Mouse (Mus musculus) brain, embryonic 18.5 days (tissue): ENCODE data around the gene Slc4a4.

Experiments
- DNase-seq: peaks from one replicate; pipeline ENCODE4 v3.0.0-alpha.2; 2012; ENCODE audit warnings: low read depth, low spot score

Gene Slc4a4

GRCm38 (mm10) chr5:88917221-88917620 lies 30.6 kb downstream of the Slc4a4 start:
- no peak for DNase-seq

DNA sequence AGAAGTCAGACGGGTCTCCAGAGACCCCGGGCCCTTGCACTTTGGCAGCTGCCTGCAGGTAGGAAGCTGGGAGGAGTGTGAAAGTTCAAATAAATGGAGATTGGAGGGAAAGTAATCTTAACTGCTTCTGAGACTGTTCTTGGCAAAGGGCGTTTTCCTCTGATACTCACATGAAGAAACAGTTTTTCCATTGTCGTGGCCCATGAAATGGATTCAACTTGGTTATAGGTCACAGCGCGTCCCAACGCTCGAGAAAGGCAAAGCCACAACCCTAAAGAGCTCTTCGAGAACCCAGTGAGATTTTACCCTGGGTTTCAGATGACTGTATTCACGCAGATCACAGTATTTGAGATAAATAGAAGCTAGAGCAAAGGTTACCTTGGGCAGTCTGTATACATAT lies 31.0 kb downstream of the Slc4a4 start:
- no peak for DNase-seq

DNA sequence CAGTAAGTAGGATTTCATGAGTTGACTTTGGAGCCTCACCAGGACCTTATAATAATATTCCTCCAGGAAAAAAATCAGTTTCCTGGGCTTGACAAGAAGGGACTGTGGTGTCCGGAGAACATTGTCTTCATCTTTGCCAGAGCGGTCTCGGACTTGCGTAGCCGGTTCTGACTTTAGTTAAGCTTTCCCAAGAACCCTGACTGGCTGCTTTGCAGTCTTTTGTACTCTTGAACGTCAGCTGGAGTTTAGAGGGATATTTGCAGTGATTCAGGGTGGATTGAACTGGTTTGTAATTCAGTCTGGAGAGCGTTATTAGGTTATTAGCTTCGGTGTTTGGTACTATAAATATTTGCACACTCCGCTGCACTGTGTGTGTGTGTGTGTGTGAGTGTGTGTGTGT lies 31.9 kb downstream of the Slc4a4 start:
- no peak for DNase-seq

DNA sequence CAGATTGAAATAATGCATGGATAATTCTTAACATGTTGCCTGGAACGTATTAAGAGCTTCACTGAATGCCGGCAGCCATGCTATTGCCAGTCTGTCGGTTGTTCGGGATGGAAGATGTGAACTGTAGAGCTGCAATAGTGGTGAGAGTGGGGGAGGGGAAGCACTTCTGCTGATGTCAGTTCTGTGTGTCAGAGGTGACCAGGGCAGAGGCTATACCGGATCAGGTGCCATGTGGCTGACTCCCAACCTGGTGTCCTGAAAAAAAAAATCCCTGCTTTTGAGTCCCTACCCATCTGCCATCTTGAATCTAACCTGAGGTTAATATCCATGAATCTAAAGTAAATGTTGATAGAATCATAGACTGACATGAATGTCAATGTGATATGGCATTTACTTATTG lies 39.0 kb downstream of the Slc4a4 start:
- DNase-seq: no peak

DNA sequence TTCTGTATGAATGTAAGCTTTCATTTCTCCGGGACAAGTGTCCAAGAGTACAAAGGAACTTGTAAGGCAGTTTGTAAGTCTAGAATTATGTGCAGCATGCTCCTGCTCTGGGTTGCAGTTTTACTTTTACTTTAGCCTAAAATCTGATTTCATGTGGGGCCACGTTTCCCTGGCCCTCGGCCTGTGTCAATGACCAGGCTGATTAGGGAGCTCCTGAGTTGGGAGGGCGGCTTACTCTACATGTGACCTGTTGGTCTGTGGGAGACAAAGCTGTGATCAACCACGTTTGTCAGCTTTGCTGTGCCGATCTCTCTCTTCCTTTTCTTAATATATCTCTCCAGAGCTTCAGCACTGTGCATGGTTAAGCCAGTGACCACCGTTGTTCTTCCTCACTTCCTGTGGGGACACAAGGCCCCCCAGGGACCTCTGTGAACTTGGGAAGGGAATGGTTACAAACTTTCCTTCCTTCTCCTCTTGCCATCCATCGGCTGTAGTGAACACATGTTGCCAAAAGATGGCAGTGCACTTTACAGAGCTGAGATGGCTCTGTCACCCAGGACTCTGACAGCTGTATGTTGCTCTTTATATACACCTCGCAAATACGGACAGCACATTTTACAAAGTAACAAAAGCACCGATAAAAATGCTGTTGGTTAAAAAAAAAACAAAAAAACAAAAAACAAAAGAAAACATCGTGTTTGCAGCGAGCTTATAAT lies 41.7 kb downstream of the Slc4a4 start:
- DNase-seq: no peak

DNA sequence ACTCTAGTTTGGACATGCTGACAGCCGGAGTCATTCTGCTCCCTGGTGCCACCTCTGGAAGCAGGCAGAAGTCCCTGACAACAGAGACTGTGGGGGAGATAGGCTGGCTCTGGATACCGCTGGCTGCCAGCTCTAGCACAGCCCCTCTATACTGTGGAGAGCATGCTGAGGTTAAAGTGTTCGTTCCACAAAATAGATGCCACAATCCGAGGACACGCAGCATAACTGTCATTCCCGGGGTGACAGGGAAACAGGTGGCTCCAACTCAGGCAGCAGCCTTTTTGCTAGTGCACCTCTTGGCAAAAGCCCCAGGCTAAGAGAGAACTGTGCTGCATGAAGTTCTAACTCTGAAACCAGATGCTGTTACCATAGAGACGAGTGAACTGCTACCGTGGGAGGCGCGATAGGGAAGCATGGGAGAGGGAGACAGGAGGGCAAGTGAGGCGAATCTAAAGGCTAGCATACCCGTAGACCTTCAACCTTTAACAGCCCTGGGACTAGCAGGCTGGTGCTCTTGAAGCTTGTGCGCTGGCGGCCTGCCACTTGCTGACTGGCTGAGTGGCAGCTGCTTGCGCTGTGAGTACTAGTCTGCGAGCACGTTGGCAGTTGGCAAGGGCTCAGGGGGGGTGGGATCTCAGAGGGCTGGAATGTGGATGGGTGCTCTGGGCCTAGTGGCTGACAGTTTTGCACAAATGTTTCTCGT lies 42.9 kb downstream of the Slc4a4 start:
- peak; percentile 60 for DNase-seq

DNA sequence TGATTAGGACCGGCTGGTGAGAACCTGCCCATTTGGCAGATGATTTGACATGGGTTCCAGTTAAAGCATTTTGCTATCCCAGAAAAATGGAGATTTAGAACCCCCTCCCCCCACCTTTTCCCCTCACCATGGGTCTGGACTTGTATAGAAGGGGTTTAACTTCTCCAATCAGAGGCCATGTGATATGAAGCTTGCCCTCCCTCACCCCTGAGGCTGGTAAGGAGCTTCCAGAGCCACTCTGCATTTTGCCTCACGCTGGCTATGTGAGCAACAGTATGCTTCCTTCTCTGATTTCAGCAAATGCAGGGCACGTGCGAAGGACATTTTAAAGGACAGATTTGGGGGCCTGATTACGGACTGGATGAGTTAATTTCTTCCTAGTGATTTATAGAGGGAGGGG lies 43.5 kb downstream of the Slc4a4 start:
- DNase-seq: no peak

DNA sequence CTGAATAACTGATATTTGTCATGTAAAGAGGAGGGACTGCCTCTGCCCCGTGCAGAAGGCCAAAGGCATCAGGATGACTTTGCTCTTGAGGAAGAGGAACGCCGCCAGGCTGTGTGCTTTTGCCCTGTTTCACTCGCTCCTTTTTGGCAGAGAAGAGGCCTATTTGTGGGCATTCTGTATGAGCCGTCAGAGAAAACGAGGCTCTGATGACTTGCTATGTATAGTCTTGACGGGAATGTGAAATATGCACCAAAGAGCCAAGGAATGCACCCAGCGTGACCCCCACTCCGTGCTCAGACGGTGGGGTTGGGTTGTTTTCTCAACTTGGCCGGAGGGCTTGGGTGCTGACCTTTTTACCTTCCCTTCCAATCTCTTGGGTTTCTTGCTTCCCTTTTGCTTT lies 44.0 kb downstream of the Slc4a4 start:
- DNase-seq: no peak

GRCm38 (mm10) chr5:88931176-88931575 lies 44.6 kb downstream of the Slc4a4 start:
- no peak for DNase-seq

GRCm38 (mm10) chr5:88933454-88933853 lies 46.8 kb downstream of the Slc4a4 start:
- no peak for DNase-seq

DNA sequence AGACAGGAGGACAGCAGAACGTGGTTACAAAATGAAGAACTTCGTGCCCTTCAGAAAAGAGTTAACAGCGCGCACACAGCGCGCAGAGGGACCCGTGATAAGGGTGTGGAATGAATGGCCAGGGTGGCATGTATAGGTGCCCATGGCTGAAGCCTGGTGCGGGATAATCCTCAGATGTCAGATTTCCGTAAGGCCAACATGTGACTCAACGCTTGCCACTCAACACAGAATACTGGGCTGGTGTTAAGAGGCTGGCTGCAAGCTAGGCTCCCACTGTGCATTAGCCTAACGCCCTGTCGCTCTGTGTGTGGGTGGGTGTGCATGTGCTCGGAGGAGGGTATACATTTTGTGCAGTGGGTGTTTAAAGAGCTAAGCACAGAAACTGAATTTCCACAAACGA lies 47.3 kb downstream of the Slc4a4 start:
- no peak for DNase-seq

DNA sequence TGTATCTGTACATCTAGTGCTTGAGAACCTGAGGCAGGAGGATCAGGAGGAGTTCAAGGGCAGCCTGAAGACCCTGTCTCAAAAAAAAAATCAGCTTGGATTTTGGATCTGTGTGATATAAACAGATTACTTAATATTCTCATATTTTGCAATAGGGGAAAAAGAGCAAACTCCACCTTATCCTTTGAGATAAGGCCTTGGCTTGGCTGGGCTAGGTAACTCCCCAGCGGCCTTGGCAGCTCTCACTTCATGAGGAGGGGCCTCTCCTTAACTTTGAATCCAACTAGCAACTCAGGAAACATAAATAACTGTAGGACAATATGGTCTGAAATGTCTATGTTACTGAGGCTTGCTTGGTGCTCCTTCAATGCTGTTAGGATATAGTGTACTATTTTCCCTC lies 51.6 kb downstream of the Slc4a4 start:
- DNase-seq: no peak

DNA sequence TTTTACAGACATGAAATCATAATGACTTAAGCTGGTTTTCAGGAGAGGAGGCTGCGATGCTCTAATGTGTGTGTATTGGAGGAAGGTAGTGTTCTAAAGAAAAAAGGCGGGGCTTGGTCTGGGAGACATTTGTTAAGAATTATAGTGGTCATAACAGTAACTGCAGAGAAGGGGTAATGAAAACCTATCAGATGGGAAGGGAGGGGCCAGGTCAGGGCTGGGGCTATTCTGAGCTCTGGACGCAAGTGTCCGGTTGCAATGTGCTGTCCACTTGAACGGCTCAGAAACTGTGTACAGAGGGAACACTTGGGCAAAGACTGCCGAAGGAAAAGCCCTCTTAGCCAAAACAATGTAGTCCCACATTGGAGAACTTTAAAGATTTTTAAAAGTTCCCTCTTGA lies 52.5 kb downstream of the Slc4a4 start:
- no peak for DNase-seq

DNA sequence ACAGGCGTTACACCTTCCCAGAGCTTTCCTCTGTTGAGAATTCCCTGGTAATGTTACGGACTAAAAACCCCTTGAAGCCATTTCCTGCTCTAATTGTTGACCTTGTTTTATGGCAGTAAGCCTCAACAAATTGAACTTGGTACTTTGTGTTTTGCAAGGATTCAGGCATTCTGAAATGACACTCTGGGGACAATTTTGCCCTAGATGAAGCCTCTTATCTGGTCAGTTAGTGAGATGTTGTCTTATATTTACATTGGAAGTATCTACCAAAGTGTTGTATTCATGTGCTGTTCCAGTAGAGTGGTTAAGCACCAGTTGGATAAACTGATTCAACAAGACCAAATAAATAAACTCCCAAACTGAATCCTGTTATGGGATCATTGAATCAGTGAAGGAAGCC lies 53.2 kb downstream of the Slc4a4 start:
- no peak for DNase-seq

DNA sequence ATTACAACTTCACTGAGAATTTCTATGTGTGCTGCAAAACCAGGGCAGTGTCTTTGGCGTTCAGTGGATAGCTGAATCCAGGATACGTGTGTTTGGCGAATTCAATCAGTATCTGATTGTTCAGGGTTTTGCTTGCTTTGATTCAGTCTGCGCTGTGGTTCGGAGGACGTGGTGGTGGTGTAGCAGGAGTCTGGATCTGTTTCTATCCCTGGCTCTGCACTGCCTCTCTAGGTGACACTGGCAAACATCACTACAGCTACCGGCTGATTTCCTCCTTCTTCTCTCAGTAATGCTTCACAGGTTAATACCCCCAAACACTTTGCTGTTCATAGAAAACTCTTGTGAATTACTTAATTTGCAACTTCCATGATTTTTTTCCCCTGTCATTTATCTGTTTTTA lies 55.3 kb downstream of the Slc4a4 start:
- no peak for DNase-seq

GRCm38 (mm10) chr5:88945661-88946339 lies 59.2 kb downstream of the Slc4a4 start:
- DNase-seq: no peak

DNA sequence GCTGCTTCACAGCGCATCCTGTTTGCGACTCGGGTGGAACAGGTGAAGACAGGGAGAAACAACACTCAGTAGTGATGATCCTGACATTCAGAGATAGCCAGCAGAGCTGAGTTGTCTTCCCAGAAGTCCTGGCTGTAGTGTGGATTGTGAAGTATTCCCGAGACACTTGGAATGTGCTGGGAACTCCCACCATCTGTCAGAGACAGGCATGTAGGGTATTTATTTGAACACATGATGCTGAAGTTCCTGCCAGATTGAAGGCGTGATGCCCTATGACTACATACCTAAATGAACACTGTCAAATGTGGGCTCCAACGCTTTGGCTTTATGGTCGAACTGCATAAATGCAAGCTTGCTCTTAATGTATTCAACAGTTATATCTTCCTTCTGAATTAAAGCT lies 63.7 kb downstream of the Slc4a4 start:
- peak; percentile 51 for DNase-seq

DNA sequence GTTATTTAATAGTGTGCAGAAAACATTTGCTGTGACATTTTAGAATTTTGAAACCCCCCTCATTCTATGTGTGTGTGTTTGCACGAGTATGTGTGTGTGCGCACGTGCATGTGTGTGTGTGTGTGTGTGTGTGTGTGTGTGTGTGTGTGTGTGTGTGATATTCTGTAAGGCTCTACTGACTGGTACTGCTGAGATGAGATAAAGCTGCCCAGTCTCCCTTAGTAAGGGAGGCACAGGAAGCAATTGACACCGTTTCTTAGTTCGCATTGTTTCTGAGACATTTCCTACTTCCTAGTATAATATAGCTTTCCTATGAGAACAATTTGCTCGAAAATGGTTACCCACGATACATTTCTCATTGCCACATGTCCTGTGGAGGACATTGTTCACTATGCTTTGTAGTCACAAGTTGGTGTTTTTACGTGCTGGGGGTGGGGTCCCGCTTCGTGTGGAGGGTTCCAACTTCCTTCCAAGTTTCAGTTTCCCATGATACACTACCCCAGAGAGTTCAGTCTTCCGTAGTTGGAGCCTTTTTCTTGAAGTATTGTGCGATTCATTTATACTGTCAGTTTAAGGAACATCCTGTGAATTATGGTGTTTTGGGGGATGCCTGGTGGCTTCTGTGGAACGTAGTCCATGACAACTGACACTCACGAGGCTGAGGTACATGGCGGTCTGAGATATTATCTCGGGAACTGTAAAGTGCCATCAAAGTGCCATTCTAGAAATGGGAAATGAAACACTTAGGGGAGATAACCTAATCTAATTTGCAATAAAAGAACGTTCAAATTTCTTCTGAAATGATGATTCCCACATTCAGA lies 66.3 kb downstream of the Slc4a4 start:
- no peak for DNase-seq

- DNase-seq: no peak
These were observed 71.1 kb downstream of the Slc4a4 start for GRCm38 (mm10) chr5:88957735-88958134.

DNA sequence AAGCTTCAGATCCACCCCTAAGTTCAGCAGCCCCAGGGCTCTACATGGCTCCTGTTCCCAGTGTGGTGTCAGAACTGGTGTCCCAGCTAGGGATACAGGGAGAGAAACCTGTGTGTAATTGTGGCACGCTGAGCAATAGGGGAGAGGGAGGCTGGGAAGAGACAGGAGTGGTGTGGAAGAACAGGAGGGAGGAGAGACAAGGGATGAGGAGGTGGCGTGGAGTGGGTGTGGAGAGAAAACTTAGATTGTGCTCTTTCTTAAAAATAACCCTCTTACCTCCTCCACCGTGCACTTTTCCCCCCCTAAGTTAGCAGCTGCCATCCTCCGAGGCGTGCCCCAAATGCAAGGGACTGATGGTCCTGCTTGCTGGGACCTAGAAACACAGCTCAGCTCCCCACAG lies 72.3 kb downstream of the Slc4a4 start:
- DNase-seq: no peak

DNA sequence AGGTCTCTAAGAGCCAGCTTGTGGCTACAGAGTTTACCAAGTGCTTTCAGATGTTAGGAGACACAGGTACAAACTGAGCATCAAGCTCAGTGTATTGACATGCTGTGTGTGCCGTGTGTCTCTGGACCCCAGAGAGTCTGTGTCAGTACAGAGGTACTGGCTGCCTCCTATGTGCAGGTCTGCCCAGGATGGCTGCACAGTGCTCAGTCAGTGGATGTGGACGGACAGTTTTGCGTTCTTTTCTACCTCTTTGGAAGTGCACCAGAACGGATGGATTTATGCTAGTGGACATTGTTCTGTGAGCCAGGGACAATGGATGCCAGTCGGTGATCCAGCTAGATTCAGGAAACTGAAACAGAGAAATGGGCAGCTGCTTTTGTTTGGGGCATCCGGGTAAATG lies 72.8 kb downstream of the Slc4a4 start:
- DNase-seq: no peak
